Mouse (Mus musculus) cerebellum, postnatal 4 days (tissue): ENCODE data around the gene Smok3c.
"Not testable (repeated sequence)": the region's sequence is repeated elsewhere in the genome, so short reads cannot be mapped to it uniquely, and the experiment has no call there.

Experiments
- DNase-seq, 2 experiments: peaks; one replicate each; pipeline ENCODE4 v3.0.0; 2022; ENCODE audit warnings: low spot score in 2 of 2, mixed read lengths in 1 of 2

Gene Smok3c

DNA sequence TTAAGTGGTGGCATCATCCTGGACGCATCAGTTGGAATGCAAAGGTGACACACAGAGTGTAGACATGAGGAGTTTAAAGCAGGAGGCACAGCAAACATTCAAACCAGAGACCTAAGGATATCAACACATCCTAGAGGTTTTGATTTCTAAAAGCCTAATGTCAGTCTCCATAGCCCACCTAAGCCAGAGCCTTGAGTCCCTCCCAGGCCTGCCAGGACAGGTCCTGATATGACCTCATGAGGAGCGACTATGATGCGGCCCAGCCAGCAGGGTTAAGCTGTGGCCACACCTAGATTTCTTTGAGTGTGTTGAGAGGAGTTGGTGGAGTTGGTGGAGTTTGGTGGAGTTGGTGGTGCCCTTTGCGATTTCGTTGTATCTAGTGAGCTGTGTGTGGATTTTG, at the start of gene Smok3c:
TSS of gene Smok3c (plus strand) at position 301 of the 400 bp plus-strand sequence.
- DNase-seq: not testable (repeated sequence)

DNA sequence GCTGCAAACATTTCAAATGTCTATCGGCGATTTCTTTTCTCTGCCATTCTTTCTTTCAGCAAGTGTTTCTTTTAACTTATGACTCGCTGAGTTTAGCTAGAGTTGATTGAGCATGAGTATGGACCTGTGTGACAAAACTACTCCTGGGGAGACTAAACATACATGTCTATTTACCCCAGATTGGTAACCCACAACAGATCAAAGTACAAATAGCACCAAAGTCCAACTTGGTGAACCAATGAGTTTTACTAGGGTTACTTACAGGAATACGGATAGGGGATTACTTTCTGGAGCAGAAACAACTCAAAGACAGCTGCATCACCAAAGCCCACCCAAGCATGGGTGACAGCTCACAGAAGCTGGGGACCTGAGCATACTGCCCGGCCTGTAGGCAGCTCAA, 43.6 kb upstream of the Smok3c start:
- DNase-seq: no peak

DNA sequence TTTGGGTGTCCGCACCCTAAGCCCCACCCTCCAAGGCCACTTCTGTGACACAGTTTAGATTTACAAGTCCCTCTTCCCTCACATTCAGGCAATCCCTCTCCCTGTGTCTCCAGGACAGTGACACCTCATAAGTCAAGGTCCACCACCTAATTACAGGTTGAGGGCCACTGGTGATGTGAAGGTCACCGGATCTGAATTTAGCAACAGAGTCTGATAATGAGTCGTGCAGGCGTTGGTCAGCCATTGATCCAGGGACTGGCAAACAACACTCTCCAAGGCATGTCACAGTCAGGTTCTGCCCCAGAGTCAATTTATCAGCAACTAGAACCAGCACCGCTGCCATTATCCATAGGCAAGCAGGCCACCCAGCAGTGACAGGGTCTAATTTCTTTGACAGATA, 40.6 kb upstream of the Smok3c start:
- no peak for DNase-seq

DNA sequence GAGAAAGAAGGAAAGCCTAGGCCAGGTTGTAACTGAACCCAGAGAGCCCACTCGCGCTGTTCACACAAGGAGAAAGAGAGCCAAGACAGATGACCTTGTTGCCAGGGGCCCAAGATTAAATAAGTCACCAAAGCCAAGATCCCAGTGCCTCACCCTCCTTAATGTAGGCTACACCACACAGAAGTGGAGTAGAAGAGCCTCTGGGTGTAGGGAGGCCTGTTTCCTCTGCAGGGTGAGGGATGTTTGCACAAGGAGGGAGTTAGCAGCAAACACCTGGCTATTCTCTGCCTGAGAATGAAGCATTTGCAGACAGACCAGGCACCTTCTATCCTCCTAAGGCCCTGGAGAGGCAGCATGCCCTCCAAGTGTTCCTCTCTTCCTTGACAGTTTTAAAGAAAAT, 36.5 kb upstream of the Smok3c start:
- DNase-seq: no peak

DNA sequence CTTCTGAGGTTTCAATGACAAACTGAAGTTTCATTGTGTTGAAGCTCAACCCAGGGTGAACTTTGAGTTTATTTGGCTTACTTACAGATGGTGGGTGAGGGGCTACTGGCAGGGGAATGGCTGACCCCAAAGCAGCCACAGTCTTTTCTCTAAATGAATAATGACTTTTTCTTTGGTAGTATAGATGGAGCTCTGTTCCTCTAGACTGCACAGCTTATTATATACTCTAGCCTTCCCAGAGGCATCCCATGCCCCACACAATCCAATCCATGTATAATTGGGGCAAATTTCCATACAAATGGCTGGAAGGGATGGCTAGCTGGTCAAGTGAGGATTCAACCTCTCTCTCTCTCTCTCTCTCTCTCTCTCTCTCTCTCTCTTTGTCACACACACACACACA, 36.0 kb upstream of the Smok3c start:
- no peak for DNase-seq

DNA sequence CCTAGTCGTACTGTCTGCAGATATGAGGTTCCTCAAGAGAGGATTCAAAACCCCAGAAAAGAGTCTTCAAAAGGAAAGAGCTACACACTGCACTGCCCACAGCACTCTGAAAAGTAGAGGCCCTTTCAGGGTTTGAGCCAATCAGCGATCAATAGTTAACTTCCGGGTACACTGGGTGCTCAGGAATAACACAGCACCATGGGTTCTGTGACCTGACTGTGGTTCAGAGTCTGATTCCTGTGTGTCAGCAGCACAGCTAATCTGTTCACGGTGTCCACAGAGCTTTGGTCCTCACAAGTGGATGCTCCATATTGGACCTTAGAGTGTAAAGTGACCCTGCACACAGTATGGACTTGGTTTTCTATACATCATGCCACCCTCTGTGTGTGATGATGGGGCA, 33.4 kb upstream of the Smok3c start:
- DNase-seq: not testable (repeated sequence)

DNA sequence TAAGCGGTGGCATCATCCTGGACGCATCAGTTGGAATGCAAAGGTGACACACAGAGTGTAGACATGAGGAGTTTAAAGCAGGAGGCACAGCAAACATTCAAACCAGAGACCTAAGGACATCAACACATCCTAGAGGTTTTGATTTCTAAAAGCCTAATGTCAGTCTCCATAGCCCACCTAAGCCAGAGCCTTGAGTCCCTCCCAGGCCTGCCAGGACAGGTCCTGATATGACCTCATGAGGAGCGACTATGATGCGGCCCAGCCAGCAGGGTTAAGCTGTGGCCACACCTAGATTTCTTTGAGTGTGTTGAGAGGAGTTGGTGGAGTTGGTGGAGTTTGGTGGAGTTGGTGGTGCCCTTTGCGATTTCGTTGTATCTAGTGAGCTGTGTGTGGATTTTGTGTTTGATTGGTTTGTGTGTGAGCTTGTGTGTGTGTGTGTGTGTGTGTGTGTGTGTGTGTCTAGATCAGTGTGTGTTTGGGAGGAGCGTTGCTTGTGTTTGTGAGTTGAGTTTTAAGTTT, 32.0 kb upstream of the Smok3c start, which contains the start of the genes Smok3a and Smok3b:
TSS of gene Smok3a (plus strand) at position 301 of the 519 bp plus-strand sequence.
TSS of gene Smok3b (plus strand) at position 469 of the 519 bp plus-strand sequence.
- not testable (repeated sequence) for DNase-seq

DNA sequence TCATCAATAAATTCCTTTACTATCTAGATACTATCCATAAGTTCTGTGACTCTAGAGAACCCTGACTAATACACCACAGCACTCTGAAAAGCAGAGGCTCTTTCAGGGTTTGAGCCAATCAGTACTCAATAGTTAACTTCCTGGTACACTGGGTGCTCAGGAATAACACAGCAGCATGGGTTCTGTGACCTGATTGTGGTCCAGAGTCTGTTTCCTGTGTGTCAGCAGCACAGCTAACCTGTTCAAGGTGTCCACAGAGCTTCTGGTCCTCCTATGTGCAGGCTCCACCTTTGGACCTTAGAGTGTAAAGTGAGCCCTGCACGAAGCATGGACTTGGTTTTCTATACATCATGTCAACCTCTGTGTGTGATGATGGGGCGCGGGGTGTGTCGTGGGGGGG, 20.8 kb downstream of the Smok3c start:
- no peak for DNase-seq

DNA sequence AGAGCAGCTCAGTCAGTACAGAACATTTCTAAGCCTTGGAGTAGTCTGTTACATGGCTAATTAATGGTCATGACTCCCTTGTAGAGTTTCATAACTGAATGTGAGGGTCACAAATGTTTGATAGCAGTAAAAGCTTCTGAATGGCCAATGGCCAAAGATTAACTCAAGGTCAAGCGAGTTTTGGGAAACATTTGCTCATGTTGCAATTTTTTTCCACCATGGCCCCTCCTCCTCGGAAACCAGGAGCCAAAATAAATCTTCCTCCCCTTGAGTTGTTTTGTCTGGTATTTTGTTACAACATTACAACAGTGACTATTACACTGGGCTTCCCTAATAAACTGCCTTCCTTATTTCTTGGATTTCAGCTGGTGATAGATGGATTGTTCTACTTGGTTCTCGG, 22.7 kb downstream of the Smok3c start:
- DNase-seq: no peak

DNA sequence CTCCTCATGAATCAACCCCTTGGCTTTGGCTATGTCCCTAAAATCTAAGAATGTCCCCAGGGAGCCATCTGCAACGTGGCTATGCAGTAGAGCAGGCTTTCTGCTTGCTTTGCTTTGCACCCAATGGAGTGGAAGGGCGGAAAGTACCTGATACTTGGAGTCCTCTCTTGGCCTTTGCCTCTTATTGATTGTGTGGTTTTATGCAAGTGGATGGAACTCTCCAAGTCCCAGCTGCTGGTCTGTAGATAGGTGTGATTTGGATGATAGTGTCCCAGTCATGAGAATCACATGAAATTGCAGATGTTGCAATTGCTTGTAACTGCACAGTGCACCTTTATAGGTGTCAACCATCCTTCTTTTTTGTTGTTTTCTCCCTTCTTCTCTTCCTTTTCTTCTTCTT, 23.2 kb downstream of the Smok3c start:
- no peak for DNase-seq

DNA sequence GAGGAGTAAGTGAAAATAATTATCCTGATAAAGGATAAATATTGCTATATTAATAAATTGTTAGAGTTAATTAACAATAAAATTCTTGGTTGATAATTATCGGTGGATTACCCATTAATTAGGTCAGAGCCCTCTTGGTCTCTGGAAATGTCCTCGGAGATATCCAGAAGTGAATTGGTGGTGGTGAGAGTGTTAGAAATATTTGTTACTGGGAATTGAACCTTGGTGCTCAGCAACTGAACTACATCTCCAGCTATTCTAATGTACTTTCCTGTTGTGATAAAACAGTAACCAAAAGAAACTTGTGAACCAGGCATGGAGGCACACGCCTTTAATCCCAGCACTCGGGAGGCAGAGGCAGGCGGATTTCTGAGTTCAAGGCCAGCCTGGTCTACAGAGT, 27.5 kb downstream of the Smok3c start:
- no peak for DNase-seq

DNA sequence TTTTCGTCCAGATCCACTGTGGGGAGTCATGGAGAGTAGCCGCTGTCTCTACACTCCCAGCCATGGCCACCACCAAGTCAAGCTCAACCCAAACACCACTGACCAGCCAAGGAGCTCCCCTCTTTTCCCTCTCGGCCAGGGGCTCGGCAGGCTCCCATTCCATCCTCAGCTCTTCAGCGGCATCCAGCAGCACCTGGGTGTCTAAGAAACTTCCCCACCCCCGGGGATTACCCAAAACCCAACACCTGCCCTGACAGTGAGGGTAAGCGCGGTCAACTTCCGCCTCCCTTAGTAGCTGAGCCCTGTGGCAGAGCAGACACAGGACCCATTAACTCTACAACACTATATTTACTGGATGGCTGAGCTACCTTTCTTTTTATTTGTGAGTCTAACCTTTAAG, 28.5 kb downstream of the Smok3c start:
- no peak for DNase-seq

DNA sequence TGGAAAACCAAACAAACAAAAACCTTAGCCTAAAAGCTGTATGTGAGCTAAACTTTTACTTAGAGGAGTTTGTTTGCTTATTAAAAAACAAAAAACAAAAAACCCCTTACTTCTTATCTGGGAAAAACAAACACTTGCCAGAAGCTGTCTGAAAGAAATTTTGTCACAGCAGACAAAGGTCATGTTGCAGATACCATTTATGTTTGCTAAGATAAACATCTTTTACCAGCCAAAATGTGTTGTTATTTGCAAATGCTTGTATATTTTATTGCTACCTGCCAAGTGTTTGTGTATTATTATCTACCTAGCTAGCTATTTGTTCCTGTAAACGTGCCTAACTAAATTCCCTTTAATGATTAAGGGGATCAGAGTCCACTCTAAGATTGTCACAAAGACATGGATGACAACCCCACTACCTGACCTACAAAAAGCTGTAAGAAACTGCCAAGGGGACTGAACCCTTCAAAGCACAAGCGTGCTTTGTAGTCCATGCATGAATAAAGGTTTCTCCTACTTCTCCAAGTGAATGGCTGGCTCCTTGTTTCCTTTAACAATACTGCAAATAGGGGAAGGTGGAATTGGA, 30.4 kb downstream of the Smok3c start:
- DNase-seq: no peak

DNA sequence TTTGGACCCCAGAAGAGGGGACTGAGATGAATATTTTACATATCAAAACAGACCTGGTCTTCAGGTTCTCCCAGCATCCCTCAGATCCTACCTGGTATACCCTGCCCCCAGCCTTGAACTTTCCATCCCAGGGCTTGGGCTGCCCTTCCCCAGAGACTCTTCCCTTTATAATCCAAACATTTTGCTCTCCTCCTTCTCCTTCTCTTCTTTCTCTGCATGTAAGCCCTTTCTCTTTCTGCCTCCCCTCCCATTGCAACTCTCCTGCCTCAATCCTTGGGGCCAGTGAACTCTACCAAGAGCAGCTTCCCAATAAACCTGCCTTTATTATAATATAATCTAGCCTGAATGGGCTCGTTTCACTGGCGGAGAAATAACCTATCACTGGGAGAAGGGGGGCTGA, 30.9 kb downstream of the Smok3c start:
- DNase-seq: no peak

DNA sequence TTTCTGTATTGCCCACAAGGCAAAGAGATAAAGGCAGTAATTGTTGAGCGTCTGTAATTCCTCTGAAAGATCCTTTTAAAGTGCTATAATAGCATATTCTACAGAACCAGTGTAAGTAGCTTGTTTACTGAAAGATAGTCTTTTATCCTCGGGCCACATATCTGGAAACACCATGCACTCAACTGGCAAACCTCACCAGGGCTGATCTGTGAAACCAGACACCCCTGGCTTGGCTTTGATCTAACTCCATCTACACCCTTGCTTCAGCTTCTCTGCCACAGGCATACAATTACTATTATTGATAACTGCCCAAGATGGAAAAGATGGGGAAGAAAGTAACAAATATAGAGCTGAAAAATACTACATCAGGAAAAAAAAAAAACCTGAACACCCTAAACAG, 31.5 kb downstream of the Smok3c start:
- DNase-seq: no peak

DNA sequence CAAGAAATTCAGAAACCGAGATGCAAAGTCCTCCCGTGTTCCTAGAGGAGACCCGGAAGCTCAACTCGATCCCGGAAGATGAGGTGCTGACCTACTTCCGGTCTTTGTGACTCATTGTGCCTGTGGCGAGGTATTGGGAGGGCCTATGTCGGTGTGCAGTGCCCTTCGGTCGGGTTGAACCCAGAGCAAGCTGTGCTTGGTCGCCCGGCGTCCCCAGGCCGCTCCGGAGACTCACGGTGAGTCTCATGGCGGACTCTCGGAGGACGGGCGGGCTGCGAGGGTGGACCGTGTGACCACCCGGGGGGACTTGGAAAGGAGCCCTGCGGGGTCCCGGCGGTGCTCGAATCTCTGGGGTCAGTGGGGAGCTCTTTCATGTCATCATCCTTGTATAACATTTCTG, 32.0 kb downstream of the Smok3c start, which contains the start of gene Zkscan1:
TSS of gene Zkscan1 (plus strand) at position 89 of the 400 bp plus-strand sequence.
- DNase-seq: peak; percentile 23 to 69

DNA sequence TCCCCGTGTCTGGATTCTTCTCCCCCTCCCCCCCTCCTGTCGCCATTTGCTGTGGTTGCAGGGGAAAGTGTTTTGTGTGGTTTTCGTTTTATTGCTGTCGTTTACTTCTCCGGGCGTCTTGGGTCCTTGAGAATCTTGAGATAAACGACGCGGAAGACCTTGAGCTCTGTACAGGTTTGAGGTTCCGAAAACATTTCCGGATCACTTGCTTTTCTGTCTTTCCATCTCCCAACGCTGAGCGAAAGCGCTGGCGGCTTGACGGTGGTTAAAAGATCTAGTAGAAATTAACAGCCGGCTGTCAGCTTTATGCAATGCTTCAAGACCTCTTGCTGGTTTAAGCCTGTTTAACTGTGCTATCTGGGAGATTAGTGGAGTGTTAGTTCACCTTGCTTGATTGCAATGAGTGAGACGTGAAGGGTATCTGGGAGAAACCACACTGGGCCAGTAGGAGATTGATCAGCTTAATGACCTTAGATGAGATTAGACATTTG, 32.5 kb downstream of the Smok3c start:
- DNase-seq: peak; percentile 12 to 25

DNA sequence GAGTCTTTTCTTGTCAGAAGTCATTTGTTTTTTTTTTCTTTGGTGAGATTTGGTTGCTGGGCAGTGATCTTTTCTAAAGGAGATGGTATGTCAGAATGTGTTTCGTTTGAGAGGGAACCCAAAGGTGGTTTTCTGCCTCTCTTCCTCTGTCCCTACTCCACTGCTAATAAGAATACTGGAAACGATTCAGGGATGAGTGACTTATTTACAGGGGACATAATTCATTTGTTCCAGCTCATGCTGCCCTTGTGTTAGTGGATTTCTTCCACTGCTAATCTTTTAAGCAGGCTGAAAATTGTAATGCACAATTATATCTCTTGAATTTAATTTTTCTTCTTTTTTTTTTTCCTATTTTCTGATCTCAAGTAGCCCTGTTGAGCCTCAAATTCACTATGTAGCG, 33.8 kb downstream of the Smok3c start:
- no peak for DNase-seq

DNA sequence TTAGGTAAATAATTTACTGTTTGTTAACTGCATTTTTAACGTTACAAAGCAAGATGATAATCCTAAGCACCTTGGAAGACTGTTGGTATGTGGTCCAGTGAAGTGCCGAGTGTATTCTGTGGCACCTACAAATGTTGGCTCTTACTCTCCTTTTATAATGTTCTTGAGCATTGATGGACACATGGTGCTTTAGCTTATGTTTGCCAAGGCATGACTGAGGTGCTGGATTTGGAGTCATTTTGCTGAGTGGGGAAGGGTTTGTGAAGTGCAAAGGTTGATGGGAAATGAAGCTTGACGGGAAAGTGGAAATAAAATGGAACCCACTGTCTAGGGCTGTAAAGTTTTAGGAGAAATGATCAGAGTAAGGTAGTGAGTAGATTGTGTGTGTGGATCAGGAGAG, 35.4 kb downstream of the Smok3c start:
- DNase-seq: no peak

DNA sequence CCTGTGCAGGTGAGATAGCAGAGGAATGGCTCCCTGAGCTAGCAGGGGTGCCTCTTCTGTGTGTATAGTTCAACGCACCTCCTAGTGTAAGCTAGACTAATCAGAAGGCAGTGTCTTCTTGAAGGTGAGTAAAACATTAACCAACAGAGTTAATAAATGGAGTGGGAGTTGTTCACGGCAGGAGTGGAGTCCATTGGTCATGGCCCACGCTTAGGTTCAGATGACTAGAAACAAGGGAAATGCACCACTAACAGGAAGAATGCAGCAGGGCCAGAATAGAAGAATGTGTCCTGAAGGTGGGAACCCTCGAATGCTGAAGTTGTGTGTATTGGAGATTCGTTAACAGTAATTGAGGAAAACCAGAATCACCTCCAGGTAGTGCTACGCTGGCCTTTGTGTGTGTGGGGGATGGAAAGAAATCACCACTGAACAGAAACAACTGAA, 36.1 kb downstream of the Smok3c start:
- DNase-seq: no peak

DNA sequence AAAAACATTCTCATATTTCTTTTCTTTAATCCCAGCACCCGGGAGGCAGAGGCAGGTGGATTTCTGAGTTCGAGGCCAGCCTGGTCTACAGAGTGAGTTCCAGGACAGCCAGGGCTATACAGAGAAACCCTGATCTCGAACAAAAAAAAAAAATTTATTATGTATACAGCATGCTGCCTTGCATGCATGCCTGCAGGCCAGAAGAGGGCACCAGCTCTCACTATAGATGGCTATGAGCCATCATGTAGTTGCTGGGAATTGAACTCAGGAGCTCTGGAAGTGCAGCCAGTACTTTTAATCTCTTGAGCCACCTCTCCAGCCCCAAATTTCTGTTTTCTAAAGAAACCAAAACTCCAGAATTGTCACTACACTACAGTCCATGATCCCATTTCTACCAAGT, 37.3 kb downstream of the Smok3c start:
- DNase-seq: no peak

DNA sequence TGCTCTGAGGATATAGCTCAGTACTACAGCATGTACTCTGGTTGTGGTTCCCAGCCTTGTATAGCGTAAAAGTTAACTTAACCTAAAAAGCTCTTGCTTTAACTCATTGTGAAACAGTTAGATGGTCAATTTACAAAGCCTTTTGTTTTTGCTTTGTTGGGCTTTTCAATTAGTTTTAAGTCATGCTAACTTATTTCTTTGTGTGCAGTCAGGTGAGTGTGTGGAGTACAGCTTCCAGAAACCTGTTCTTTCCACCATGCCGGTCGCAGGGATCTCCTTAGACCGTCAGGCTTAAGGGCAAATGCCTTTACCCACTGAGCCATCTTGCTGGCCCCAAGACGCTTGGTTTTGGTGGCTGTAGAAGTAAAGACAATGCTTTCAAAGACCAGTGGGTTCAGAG, 37.7 kb downstream of the Smok3c start:
- no peak for DNase-seq

DNA sequence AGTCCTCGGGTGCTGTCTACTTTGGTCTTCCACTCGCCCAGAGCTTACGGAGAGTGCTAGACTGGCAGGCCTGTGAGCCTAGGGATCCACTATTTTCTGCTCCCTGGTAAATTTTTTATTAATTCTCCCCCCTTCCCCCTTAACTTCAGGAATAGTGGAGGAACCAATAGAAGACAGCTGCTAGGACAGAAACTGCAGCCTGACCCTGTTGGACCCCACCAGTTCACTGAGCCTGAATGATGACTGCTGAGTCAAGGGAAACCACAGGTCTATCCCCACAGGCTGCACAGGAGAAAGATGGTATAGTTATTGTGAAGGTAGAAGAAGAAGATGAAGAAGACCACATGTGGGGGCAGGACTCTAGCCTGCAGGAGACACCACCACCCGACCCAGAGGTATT, 39.8 kb downstream of the Smok3c start:
- no peak for DNase-seq

DNA sequence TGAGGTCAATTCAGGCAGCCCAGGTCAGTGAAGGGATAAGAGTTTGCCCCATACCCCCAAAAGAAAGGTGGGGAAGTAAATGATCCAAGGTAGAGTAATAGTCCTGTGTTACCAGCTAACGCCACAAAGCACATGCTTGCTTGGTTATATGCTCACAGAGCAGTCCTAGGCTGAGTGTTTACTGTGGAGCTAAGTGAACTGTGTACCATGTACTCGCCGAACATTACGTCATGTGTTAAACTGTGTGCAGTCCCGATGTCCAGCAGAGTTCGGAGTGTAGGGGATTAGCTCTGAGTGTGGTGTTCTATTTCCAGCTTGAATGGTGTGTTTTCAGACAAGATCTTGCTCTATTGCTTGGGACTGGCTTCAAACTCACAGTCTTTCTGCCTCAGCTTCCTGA, 41.5 kb downstream of the Smok3c start:
- DNase-seq: no peak
